Mouse (Mus musculus): ENCODE results near the gene Psmd3. TPM values are rescaled to one million over a fixed set of nuclear protein-coding genes. Genes with fewer than 3 reads are reported as not detected.

Gene Psmd3
- polyA plus RNA-seq, 2 experiments, result 141 to 208 TPM

DNA sequence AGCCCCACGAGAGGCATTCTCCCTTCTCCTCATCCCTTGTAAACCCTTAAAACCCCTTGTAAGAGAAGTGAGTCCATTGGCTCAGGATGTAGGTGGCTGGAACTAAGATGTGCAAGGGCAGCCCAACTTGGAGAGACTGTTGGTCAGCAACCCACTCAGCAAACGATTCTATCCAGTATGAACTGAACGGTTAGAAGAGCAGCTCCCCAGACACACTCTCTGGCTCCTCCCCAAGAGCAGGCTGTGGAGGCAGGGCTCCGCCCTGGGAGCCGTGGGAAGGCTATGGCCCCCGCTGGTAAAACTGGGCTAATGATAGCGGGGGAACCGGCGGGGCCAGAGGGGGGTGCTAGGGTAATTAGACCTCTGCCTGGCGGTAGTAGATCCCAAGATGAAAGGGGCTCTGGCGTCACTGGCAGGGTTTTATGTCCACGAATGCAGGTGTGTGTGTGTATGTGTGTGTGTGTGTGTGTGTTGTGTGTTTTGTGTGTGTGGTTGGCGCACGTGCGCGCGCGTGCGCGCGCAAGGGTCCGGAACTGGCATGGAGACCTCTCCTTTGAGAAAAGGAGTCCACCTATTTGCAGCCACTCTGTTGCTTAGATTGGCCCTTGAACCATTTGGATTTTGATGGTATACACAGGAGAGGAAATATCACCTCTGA, 58.2 kb downstream of the Psmd3 start, which contains the start of gene Thra:
Gene Thra, plus strand, starts transcription at position 246 of the 658 bp plus-strand sequence.
- peak within 1 kb of the TSS; percentile 81 for H3K27ac ChIP-seq (replicated peaks; ENCODE audit: low read depth, low read length)
- H3K4me2 ChIP-seq (replicated peaks; ENCODE audit: low read depth, low read length, severe bottlenecking), result peak within 1 kb of the TSS; percentile 71
- H3K4me3 ChIP-seq (replicated peaks; ENCODE audit: low read length), result peak within 1 kb of the TSS; percentile 91
- TF ChIP-seq POLR2A (IDR thresholded peaks at IDR 0.05; ENCODE audit: borderline replicate concordance, extremely low read depth, insufficient read depth, insufficient read length), result 0 out of 2 replicates have a peak, but pooled peaks have one; percentile 25
- H3K9ac ChIP-seq (ENCODE audit: low read depth, low read length, severe bottlenecking), result peak within 1 kb of the TSS; percentile 88
- ATAC-seq (ENCODE audit: low FRiP score, low read depth) (peak; percentile 38; the same call in 1 of the 2 replicates), DNase-seq (ENCODE audit: low spot score) (peak; percentile 71)
- no peaks in the 10 kb centered on the region for H3K27me3 ChIP-seq (ENCODE audit: control insufficient read depth, insufficient read depth, low read length)
- H3K4me1 ChIP-seq (ENCODE audit: control insufficient read depth, insufficient read depth, low read length), result peaks cover 40% of the 10 kb centered on the region
- under 1% methylated on average over 22 of the region's 22 CpGs for WGBS
- H3K36me3 ChIP-seq (ENCODE audit: control insufficient read depth, insufficient read depth, low read length), result no peaks in the 10 kb centered on the region
- H3K9me3 ChIP-seq (ENCODE audit: control insufficient read depth, low read length), result no peaks in the 10 kb centered on the region

DNA sequence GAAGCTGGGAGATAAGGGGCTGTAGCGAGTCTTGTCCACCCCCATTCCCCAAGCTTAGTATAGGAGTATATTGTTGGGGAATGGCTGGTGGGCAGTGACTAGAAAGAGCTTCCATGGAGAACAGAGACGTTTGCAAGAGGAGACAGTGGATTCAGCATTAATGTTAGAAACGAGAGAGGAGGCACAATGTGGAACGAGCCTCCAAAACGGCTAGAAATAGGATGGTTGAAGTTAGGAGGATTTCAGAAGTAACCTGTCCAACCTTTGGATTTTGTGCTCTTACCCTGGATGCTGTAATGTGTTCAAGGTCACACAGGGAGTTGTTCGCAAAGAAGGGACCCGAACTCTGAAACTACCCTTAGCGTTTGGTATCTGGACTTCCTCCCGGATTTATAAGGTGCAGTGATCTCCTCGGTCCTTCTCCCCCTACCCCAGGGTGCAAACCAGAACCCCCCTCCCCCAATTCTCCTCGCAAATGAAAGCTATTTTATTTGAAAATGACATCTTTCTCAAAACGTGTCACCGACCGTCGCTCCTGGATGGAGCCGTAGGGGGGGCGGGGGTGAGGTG, 58.8 kb downstream of the Psmd3 start:
- Histone ChIP-seq H3K27me3 (ENCODE audit: control insufficient read depth, insufficient read depth, low read length) (no peaks in the 10 kb centered on the region), H3K9me3 (ENCODE audit: control insufficient read depth, low read length) (no peaks in the 10 kb centered on the region), H3K4me2 (replicated peaks; ENCODE audit: low read depth, low read length, severe bottlenecking) (peak overlapping the region; percentile 71), H3K27ac (replicated peaks; ENCODE audit: low read depth, low read length) (peak overlapping the region; percentile 81), H3K9ac (ENCODE audit: low read depth, low read length, severe bottlenecking) (peak overlapping the region; percentile 88), H3K36me3 (ENCODE audit: control insufficient read depth, insufficient read depth, low read length) (no peaks in the 10 kb centered on the region), H3K4me3 (replicated peaks; ENCODE audit: low read length) (peak overlapping the region; percentile 91), H3K4me1 (ENCODE audit: control insufficient read depth, insufficient read depth, low read length) (peaks cover 45% of the 10 kb centered on the region)
- DNase-seq (ENCODE audit: low spot score) (peak; percentile 3), ATAC-seq (ENCODE audit: low FRiP score, low read depth) (0 out of 2 replicates have a peak, but pooled peaks have one; percentile 8)
- TF ChIP-seq POLR2A (IDR thresholded peaks at IDR 0.05; ENCODE audit: borderline replicate concordance, extremely low read depth, insufficient read depth, insufficient read length), result no peak
- 1% methylated on average over 17 of the region's 17 CpGs for WGBS

DNA sequence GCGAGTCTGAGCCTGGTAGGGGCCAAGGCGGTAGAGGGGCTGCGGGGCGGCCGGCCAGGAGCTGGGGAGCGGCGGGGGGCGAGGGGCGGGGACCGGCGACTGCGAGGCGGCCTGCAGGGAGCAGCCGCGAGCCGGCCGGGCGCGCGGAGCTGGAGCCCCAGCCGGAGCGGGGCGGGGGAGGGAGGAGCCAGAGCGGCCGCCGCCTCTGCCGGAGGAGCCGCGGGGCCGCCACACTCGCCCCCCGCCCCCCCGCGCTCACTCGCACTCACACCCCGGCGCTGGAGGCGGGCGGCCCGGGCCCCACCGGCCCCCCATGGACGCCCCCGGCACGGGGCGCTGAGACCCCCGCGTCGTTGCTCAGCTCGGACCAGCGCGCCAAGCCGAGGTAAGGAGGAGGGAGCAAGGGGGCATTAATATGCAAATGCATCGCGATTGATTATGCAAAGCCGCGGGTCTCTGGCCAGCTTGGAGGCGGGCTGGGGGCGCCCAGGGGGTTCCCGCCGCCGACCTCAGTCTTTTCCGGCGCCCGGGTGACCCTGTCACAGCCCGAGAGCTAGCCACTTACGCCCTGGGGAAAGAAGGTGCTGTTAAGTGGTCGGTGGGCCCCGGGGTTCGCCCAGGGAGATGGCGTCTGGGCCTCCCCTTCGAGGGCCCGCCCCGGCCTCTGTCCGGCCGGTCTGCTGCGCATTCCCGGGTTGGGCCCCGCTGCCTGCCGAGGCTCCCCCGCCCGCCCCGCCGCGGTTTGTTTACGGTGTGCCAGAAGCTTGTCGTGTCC, 59.5 kb downstream of the Psmd3 start:
- peak; percentile 79 for DNase-seq (ENCODE audit: low spot score)
- Histone ChIP-seq H3K4me1 (ENCODE audit: control insufficient read depth, insufficient read depth, low read length) (peaks cover 52% of the 10 kb centered on the region), H3K27ac (replicated peaks; ENCODE audit: low read depth, low read length) (peak overlapping the region; percentile 81), H3K27me3 (ENCODE audit: control insufficient read depth, insufficient read depth, low read length) (no peaks in the 10 kb centered on the region), H3K9ac (ENCODE audit: low read depth, low read length, severe bottlenecking) (peak overlapping the region; percentile 88), H3K4me2 (replicated peaks; ENCODE audit: low read depth, low read length, severe bottlenecking) (peak overlapping the region; percentile 71), H3K4me3 (replicated peaks; ENCODE audit: low read length) (peak overlapping the region; percentile 91), H3K9me3 (ENCODE audit: control insufficient read depth, low read length) (no peaks in the 10 kb centered on the region), H3K36me3 (ENCODE audit: control insufficient read depth, insufficient read depth, low read length) (no peaks in the 10 kb centered on the region)
- TF ChIP-seq POLR2A (IDR thresholded peaks at IDR 0.05; ENCODE audit: borderline replicate concordance, extremely low read depth, insufficient read depth, insufficient read length), result no peak
- ATAC-seq (ENCODE audit: low FRiP score, low read depth), result peak; percentile 86
- under 1% methylated on average over 58 of the region's 86 CpGs for WGBS

- ATAC-seq (ENCODE audit: low FRiP score, low read depth) (0 out of 2 replicates have a peak, but pooled peaks have one; percentile 5), DNase-seq (ENCODE audit: low spot score) (no peak)
- WGBS, result 9% methylated on average over 17 of the region's 21 CpGs
Measured at GRCm38 (mm10) chr11:98742397-98743291, 60.3 kb downstream of the Psmd3 start.

More at GRCm38 (mm10) chr11:98742397-98743291, 60.3 kb downstream of the Psmd3 start:
- peaks cover 58% of the 10 kb centered on the region for H3K4me1 ChIP-seq (ENCODE audit: control insufficient read depth, insufficient read depth, low read length)
- H3K4me3 ChIP-seq (replicated peaks; ENCODE audit: low read length), result peak overlapping the region; percentile 91
- no peak for TF ChIP-seq POLR2A (IDR thresholded peaks at IDR 0.05; ENCODE audit: borderline replicate concordance, extremely low read depth, insufficient read depth, insufficient read length)
- H3K27me3 ChIP-seq (ENCODE audit: control insufficient read depth, insufficient read depth, low read length), result no peaks in the 10 kb centered on the region
- peak overlapping the region; percentile 71 for H3K4me2 ChIP-seq (replicated peaks; ENCODE audit: low read depth, low read length, severe bottlenecking)
- peak overlapping the region; percentile 88 for H3K9ac ChIP-seq (ENCODE audit: low read depth, low read length, severe bottlenecking)
- H3K27ac ChIP-seq (replicated peaks; ENCODE audit: low read depth, low read length), result peak overlapping the region; percentile 81
- H3K36me3 ChIP-seq (ENCODE audit: control insufficient read depth, insufficient read depth, low read length), result no peaks in the 10 kb centered on the region
- no peaks in the 10 kb centered on the region for H3K9me3 ChIP-seq (ENCODE audit: control insufficient read depth, low read length)

All from limb, embryonic 14.5 days (tissue).